Mouse (Mus musculus): ENCODE measurements around the gene Fes.

GRCm38 (mm10) chr7:80402651-80403321 is 15.0 kb upstream of the Fes start:
- TF ChIP-seq EP300 (IDR thresholded peaks at IDR 0.05) = no peak
- no peak for TF ChIP-seq CTCF (IDR thresholded peaks at IDR 0.05)
